Mouse (Mus musculus) testis, adult 2 months (tissue): ENCODE measurements around the gene Tbxas1.

Experiments used
- CTCF ChIP-seq: fragments of 200-500 bp; IDR thresholded peaks from 2 replicates; pipeline ENCODE4 v1.5.1; 2012; ENCODE audit warnings: low read depth, mild to moderate bottlenecking, inconsistent platforms, low read length, moderate library complexity; ENCODE audit not compliant: control insufficient read depth, insufficient read depth, insufficient replicate concordance
- POLR2A ChIP-seq: fragments of 200-500 bp; IDR thresholded peaks from 2 replicates; pipeline ENCODE4 v1.6.1; 2012; ENCODE audit warnings: low read depth, mild to moderate bottlenecking, inconsistent platforms, low read length, moderate library complexity; ENCODE audit not compliant: control insufficient read depth

DNA sequence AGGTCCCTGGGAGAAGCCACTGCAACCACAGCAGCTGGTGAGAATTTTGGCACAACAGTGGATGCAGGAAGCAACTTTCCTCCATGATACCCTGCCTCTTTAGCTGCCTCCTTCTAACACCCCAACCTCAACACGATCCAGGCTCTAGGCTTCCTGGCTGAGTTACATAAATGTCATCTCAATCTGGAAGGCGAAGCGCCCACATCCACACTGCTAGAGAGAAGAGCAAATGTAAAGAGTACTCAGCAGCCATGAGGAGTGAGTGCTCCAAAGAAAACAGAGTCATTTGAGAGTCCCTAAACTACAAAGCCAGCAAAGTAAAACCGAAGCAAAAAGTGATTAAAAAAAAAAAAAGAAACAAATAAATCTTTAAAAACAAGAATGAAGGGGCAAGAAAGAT is 229.4 kb downstream of the Tbxas1 start:
- TF ChIP-seq CTCF (no peak), POLR2A (no peak)
